Mouse (Mus musculus) hindbrain, embryonic 16.5 days (tissue): ENCODE data around the gene Kank3. TPM values are rescaled to one million over a fixed set of nuclear protein-coding genes. Genes with fewer than 3 reads are reported as not detected.

ENCODE experiments used
- ATAC-seq: fragments of 200-750 bp; cut with Nextera tagmentation; 2 replicates; pipeline ENCODE4 v1.8.0; 2017; ENCODE audit warnings: moderate TSS enrichment, moderate library complexity
- H3K27ac ChIP-seq: fragments of 300-500 bp; sonication (generic); 2 replicates; pipeline ENCODE4 v1.5.1; 2014; ENCODE audit warnings: low read depth, mild to moderate bottlenecking, control low read depth, low read length, moderate library complexity
- H3K27me3 ChIP-seq: fragments of 300-500 bp; sonication (generic); replicated peaks from 2 replicates; pipeline ENCODE4 v1.6.1; 2014; ENCODE audit warnings: low read length; ENCODE audit not compliant: control insufficient read depth, insufficient read depth
- H3K36me3 ChIP-seq: fragments of 300-500 bp; sonication (generic); 2 replicates; pipeline ENCODE4 v1.6.1; 2014; ENCODE audit warnings: mild to moderate bottlenecking, low read length, moderate library complexity, mixed read lengths; ENCODE audit not compliant: control insufficient read depth, insufficient read depth
- H3K4me1 ChIP-seq: fragments of 300-500 bp; sonication (generic); 2 replicates; pipeline ENCODE4 v1.6.1; 2014; ENCODE audit warnings: low read depth, low read length; ENCODE audit not compliant: control insufficient read depth, insufficient read depth
- H3K4me2 ChIP-seq: fragments of 300-500 bp; sonication (generic); 2 replicates; pipeline ENCODE4 v1.6.1; 2014; ENCODE audit warnings: mild to moderate bottlenecking, low read length, control low read depth, moderate library complexity
- H3K4me3 ChIP-seq: fragments of 300-500 bp; sonication (generic); 2 replicates; pipeline ENCODE4 v1.5.1; 2014; ENCODE audit warnings: mild to moderate bottlenecking, low read length, control low read depth, moderate library complexity
- H3K9ac ChIP-seq: fragments of 300-500 bp; sonication (generic); 2 replicates; pipeline ENCODE4 v1.6.1; 2014; ENCODE audit warnings: low read depth, mild to moderate bottlenecking, control low read depth, low read length, moderate library complexity
- H3K9me3 ChIP-seq: fragments of 300-500 bp; sonication (generic); 2 replicates; pipeline ENCODE4 v1.6.1; 2014; ENCODE audit warnings: mild to moderate bottlenecking, low read length, moderate library complexity; ENCODE audit not compliant: control insufficient read depth
- WGBS: fragments of 180-500 bp; shearing (Covaris S2); extraction: QIAGEN DNeasy Blood & Tissue Kit; methylation state at CpG from one replicate; pipeline ENCODE4 v1.1.7; 2014; 5-methylcytosine and 5-hydroxymethylcytosine counted together
- polyA plus RNA-seq: library from polyadenylated mRNA; unstranded; fragments of >200 nt; fragmentation: Nextera tagmentation; extraction: Ambion mirVana; gene quantifications from 2 replicates; pipeline ENCODE4 v1.2.1, GENCODE M21; 2015

Gene Kank3
- polyA plus RNA-seq, 1 experiment from 2014 or later, result 46.6 TPM

DNA sequence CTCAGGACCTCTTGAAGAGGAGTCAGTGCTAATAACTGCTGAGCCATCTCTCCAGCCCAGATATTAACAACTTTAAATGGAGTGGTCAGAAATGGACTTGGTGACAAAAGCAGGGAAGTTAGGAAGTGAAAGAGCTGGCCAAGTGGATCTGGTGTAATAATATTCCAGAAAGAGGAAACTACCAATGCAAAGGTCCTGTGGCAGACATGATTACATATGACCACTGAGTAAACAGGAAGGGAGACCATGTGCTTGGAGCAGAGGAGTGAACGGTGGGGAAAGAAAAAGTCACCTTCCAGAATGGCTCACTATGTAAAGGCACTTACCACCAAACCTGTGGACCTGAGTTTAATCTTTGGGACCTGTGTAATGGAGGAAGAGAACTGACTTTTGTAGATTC is 11.0 kb upstream of the Kank3 start:
- WGBS, result 81% methylated on average over 1 of the region's 1 CpGs
- Histone ChIP-seq H3K27me3 (no peaks in the 10 kb centered on the region), H3K36me3 (no peaks in the 10 kb centered on the region), H3K4me3 (no peak overlapping the region), H3K4me1 (no peaks in the 10 kb centered on the region), H3K27ac (no peak overlapping the region), H3K4me2 (no peak overlapping the region), H3K9ac (no peak overlapping the region), H3K9me3 (no peaks in the 10 kb centered on the region)
- ATAC-seq, result no peak

DNA sequence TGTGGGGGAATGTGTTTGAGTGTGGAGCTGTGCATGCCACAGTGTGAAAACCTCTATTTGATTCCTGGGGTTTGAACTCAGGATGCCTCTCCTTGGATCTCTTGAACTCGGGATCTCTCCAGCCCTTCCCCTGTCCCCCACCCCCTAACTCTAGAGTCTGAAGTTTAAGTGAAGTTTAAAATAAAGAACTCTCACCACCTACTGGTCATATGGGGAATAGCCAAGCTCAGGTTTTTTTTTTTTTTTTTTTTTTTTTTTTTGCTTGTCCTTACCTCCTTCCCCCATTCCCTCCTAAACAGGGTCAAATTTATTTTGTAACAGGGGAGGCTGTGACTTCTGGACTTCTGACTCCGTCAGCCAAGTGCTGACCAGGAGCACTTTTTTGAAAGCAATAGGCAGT is 8.1 kb upstream of the Kank3 start:
- no peaks in the 10 kb centered on the region for H3K36me3 ChIP-seq
- H3K27ac ChIP-seq, result no peak overlapping the region
- H3K4me1 ChIP-seq, result no peaks in the 10 kb centered on the region
- ATAC-seq, result no peak
- no peak overlapping the region for H3K9ac ChIP-seq
- no peaks in the 10 kb centered on the region for H3K9me3 ChIP-seq
- no peaks in the 10 kb centered on the region for H3K27me3 ChIP-seq
- H3K4me2 ChIP-seq, result no peak overlapping the region
- WGBS, result 6% methylated on average over 2 of the region's 2 CpGs
- no peak overlapping the region for H3K4me3 ChIP-seq

DNA sequence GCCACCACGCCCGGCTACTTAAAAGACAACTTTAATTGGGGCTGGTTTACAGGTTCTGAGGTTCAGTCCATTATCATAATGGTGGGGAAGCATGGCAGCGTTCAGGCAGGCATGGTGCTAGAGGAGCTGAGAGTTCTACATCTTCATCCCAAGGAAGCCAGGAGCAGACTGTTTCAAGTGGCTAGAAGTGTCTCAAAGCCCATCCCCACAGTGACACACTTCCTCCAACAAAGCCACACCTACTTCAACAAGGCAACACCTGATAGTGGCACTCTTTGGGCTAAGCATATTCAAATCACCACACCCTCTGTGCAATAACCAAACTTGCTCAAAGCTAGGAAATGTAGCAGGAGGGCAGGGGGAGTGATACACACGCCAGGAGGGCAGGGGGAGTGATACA is 6.1 kb upstream of the Kank3 start:
- H3K27me3 ChIP-seq, result no peaks in the 10 kb centered on the region; the same call in 1 of the 2 replicates
- no peaks in the 10 kb centered on the region for H3K9me3 ChIP-seq
- H3K4me1 ChIP-seq, result no peaks in the 10 kb centered on the region
- H3K9ac ChIP-seq, result no peak overlapping the region
- H3K36me3 ChIP-seq, result no peaks in the 10 kb centered on the region
- no peak for ATAC-seq
- no peak overlapping the region for H3K4me3 ChIP-seq
- H3K27ac ChIP-seq, result no peak overlapping the region
- H3K4me2 ChIP-seq, result no peak overlapping the region
- WGBS, result 61% methylated on average over 4 of the region's 4 CpGs

DNA sequence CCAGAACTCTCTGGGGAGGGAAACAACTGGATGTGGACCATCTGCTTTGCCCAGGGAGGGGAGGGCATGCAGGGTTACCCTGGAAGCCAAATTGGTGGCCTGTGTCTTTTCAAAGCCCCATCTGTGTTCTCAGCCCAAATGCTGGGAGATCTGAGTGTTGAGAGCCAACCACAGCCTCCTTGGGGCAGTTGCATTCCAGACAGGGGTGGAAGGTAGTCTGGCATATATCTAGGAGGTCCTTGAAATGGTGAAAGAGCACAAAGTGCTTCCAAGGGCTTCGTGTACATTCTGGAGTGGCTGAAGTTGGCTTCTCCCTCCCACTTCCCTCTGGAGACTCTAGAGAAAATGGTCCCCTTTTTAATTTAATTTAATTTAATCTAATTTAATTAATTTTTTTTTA is 5.6 kb upstream of the Kank3 start:
- H3K9ac ChIP-seq, result no peak overlapping the region
- no peak overlapping the region for H3K4me3 ChIP-seq
- H3K36me3 ChIP-seq, result no peaks in the 10 kb centered on the region
- no peak overlapping the region for H3K4me2 ChIP-seq
- no peaks in the 10 kb centered on the region for H3K4me1 ChIP-seq
- H3K27ac ChIP-seq, result no peak overlapping the region
- WGBS, result 76% methylated on average over 1 of the region's 1 CpGs
- ATAC-seq, result no peak
- H3K27me3 ChIP-seq, result no peaks in the 10 kb centered on the region; the same call in 1 of the 2 replicates
- H3K9me3 ChIP-seq, result no peaks in the 10 kb centered on the region

DNA sequence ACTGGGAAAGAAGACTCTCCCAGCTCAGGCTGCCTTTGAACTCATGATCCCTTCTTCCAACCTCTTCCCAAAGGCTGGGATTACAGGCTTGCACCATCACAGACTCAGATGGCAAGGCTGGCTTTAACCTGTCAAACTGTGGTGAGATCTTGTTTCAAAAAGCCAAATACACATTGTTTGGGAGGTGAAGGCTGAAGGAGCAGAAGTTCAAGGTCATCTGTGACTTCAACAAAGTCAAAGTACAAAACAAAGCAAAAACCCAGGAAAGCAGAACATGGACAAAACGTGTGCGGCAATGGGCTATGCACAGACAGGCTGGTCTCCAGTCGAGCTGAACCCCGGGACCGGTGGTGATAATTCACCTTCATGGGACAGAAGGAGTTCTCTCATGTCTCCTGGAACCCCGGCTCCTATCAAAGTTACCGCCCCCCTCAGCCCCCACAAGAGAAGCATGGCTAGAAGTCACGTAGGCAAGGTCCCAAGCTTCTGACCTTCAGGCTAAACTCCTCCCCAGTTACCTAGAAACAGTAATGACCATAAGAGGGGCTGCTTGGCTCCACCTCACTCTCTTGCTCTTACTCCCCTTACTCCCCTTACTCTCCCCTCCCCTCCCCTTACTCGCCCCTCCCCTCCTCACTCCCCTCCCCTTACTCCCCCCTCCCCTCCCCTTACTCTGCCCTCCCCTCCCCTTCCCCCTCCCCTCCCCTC is 3.0 kb upstream of the Kank3 start:
- no peaks in the 10 kb centered on the region; the same call in 1 of the 2 replicates for H3K27me3 ChIP-seq
- H3K4me1 ChIP-seq, result peaks cover 7% of the 10 kb centered on the region; the same call in 1 of the 2 replicates
- H3K4me3 ChIP-seq, result no peak overlapping the region
- H3K27ac ChIP-seq, result no peak overlapping the region
- no peak for ATAC-seq
- no peaks in the 10 kb centered on the region for H3K36me3 ChIP-seq
- 68% methylated on average over 8 of the region's 9 CpGs for WGBS
- no peak overlapping the region for H3K4me2 ChIP-seq
- H3K9me3 ChIP-seq, result no peaks in the 10 kb centered on the region
- H3K9ac ChIP-seq, result no peak overlapping the region

DNA sequence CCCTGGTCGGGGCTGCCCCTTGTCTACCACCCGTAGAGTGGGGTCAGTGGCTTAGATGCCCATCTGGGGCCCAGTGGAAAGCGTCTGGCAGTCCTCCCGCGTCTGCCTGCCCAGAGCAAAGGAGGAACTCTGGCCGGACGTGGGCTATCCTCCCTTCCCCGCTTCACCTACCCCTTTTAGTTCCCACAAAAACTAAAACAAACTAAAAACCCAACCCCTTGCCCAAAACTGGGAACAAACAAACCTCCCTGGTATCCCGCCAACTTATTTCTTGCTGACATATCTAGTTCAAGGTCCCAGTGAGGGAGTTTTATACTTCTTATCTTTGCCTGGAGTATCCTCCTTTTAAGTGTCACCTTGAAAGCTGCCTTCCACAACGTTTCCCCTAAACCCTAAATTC is 2.1 kb upstream of the Kank3 start:
- no peaks in the 10 kb centered on the region for H3K36me3 ChIP-seq
- 46% methylated on average over 10 of the region's 10 CpGs for WGBS
- no peak overlapping the region for H3K9ac ChIP-seq
- H3K4me3 ChIP-seq, result no peak overlapping the region
- no peak overlapping the region for H3K27ac ChIP-seq
- no peak for ATAC-seq
- no peak overlapping the region for H3K4me2 ChIP-seq
- no peaks in the 10 kb centered on the region for H3K9me3 ChIP-seq
- no peaks in the 10 kb centered on the region; the same call in 1 of the 2 replicates for H3K27me3 ChIP-seq
- H3K4me1 ChIP-seq, result peaks cover 7% of the 10 kb centered on the region; the same call in 1 of the 2 replicates

DNA sequence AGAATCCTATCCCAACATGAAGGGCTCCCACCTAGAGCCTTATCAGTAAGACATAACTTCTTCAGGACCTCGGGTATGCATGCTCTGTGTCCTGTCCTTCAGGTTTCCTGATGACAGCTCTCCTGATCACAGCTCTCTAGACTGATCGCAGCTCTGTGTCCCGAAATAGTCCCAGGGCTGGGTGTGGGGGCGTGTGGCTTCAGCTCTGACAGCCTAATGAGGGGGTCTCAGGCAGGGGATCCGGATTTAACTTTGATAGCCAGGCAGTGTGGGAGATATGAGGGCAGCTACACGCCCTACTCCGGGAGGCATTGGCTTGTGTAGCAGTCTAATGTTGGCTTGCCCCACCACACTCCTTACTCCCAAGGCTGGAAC is 810 bp downstream of the Kank3 start:
- ATAC-seq, result peak; percentile 2; the same call in 1 of the 2 replicates

DNA sequence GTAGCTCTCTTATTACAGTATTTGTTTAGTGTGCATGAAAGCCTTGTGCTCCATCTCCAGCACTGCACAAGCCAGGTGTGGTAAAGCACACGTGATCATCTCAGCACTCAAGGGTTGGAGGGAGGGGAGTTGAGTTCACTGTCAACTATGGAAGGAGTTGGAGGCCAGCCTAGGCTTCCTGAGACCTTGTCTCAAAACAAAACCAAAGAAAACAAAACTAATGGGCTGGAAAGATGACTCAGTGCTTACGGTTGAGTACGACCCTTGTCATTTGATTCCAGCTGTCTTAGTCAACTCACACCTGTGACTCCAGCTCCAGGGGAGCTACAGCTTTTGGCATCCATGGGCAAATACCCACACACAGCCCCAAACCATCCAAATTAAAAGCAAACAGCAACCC is 2.2 kb downstream of the Kank3 start:
- Histone ChIP-seq H3K36me3 (no peaks in the 10 kb centered on the region), H3K27me3 (no peaks in the 10 kb centered on the region; the same call in 1 of the 2 replicates), H3K27ac (no peak overlapping the region), H3K9ac (no peak overlapping the region), H3K4me2 (no peak overlapping the region), H3K9me3 (no peaks in the 10 kb centered on the region), H3K4me3 (no peak overlapping the region), H3K4me1 (peaks cover 7% of the 10 kb centered on the region; the same call in 1 of the 2 replicates)
- 50% methylated on average over 3 of the region's 3 CpGs for WGBS
- ATAC-seq, result no peak

More for the DNA sequence above, 810 bp downstream of the Kank3 start:
- H3K4me2 ChIP-seq, result peak overlapping the region; percentile 91
- peak overlapping the region; percentile 68; the same call in 1 of the 2 replicates for H3K9ac ChIP-seq
- H3K4me3 ChIP-seq, result peak overlapping the region; percentile 52
- H3K27ac ChIP-seq, result no peak overlapping the region
- H3K9me3 ChIP-seq, result no peaks in the 10 kb centered on the region
- H3K27me3 ChIP-seq, result no peaks in the 10 kb centered on the region; the same call in 1 of the 2 replicates
- H3K4me1 ChIP-seq, result peaks cover 7% of the 10 kb centered on the region; the same call in 1 of the 2 replicates
- 32% methylated on average over 7 of the region's 7 CpGs for WGBS
- no peaks in the 10 kb centered on the region for H3K36me3 ChIP-seq

DNA sequence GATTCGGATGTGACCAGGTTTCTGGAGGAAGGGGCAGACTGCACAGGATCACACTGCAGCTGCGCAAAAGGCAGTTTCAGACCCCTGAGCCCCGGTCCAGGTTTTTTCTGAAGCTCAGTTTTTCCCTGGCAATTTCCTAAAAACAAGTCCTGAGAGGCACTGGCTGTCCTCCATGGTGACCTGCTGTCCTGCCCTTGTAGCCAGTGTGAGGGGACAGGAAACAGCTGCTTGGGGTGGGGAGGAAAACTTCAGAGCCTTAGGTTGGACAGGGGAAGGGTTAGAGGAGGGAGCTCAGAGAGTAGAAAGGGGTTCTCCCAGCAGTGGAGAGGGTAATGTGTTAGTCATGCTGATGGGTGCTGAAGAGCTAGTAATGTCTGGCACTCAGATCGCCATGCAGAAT is 2.7 kb downstream of the Kank3 start:
- Histone ChIP-seq H3K4me3 (no peak overlapping the region), H3K9ac (no peak overlapping the region), H3K4me1 (peaks cover 10% of the 10 kb centered on the region), H3K9me3 (no peaks in the 10 kb centered on the region), H3K27me3 (no peaks in the 10 kb centered on the region), H3K4me2 (no peak overlapping the region), H3K27ac (no peak overlapping the region), H3K36me3 (no peaks in the 10 kb centered on the region)
- WGBS, result 70% methylated on average over 4 of the region's 4 CpGs
- no peak for ATAC-seq
